Mouse (Mus musculus) adrenal gland, adult 8-10 months (tissue): ENCODE data around the gene Cntf. TPM values are rescaled to one million over a fixed set of nuclear protein-coding genes. Genes with fewer than 3 reads are reported as not detected.

Experiments used
- DNase-seq: peaks from one replicate; pipeline ENCODE4 v3.0.0; 2022
- total RNA-seq, 4 experiments: library from RNA; stranded (reverse); gene quantifications; 2 replicates each; pipeline ENCODE4 v1.2.4; 2022

The Cntf gene
- total RNA-seq = 1 to 10 TPM; 1.1 to 3.6 (median 2.3) TPM

DNA sequence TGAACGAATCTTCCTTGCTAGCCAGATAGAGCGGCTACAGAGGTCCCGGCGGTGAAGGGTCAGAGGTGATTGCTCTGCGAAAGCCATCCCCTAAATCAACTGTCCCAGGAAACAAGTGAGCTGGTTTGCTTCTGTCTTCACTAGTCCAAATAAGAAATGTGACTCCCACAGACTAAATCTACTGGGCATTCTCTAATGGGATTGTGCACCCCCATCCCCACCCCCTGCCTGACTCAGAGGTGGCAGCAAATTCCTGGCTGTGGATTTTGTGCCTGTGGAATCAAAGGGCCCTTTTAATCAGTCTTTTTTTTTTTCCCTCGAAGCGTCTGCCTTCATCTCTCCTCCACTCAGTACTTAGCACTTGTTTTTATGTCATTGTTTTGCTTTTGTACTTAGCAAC, at the start of gene Cntf:
Cntf (minus strand) TSS at position 325 of the 400 bp plus-strand sequence.
- DNase-seq = no peak

DNA sequence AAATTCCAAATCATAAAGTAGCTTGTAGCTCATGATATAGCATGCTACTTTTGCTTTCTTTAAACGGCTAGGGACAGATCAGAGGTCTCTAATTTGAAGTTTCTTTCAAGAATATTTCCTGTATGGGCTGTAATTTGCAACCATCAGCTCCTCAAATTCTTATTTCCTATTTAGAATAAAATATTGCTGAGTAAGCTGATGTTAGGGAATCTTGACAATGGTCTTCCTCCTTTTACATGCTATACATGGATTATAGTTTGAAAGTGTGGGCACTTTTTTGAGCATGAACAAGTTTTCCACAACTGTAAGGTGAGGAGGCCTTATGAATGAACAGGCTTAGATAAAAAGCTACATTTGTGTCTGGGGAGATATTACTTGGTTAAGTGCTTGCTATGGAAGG, 48.5 kb upstream of the Cntf start:
- DNase-seq = no peak

DNA sequence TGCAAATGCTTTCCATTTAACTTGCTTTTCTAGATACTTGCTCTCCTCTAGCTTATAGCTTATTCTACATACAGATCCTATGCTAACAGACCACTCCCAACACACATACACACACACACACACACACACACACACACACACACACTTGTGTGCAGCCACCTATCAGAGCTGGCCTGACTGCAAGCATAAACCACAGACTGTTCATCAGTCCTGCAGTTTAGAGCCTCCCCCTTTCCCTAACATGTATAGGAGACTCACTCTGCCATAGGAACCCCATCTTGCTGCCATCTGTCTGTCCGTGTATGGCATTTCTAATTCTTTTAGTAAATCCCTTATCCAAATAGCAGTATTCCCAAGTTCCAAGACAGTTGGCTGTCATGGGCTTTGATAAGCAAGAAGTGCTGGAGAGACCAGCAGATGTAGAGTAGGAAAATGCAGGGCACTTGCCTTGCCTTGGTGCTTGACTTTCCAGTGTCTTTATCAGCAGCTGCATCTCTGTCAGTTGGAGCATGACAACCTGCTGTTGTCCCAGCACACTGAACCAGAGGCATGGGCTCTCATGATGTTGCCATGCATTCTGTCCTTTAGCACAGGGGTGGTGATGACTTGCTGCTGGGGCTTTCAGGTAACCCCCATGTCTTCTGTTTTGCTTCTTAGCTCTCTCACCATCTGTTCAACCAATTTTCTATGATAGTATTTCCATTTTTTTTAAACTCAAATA, 47.4 kb upstream of the Cntf start:
- DNase-seq = no peak

DNA sequence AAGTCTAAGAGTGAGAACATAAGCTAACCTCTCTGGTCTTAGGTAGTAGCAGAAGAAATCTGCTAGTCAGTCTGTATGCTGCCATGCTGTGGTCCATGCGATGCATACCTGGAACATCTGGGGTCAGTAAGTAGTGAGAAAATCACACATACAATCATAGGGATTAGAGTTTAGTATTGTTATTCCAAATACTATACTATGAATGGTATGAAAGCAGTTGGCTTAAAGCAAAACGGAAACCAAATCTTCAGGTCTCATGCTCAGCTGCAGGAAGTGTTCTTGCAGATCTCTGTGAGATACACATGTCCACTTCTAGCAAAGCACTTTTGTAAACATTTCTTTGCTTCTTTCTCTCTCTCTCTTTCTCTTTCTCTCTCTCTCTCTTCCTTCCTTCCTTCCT, 40.8 kb upstream of the Cntf start:
- DNase-seq = no peak

DNA sequence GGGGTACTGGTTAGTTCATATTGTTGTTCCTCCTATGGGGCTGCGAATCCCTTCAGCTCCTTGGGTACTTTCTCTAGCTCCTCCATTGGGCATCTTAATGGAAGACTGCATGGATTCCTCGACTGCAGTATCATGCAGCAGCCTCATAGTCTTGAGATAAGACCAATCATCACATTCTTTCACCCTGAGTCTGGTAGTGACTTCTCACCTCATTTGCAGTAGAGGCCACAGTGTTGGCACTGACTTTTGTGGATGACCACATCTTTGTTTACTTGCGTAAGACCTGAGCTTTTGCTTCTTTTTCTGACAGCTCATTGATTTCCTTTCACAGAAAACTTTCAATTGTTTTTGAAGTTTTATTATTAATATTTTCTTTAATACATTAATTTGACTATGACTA, 40.3 kb upstream of the Cntf start:
- DNase-seq = no peak

DNA sequence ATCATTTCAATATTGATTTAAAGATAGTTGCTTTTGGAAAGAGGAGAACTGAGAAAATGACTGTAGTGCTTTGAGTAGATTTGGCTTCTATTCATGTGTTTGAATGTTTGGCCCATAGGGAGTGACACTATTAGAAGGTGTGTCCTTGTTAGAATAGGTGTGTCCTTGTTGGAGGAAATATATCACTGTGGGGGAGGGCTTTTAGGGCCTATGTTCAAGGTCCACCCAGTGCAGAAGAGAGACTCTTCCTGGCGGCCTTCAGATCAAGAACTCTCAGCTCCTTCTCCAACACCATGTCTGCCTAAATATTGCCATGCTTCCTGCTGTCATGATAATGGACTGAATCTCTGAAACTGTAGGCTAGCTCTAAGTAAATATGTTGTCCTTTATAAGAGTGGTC, 38.8 kb upstream of the Cntf start:
- DNase-seq = no peak

DNA sequence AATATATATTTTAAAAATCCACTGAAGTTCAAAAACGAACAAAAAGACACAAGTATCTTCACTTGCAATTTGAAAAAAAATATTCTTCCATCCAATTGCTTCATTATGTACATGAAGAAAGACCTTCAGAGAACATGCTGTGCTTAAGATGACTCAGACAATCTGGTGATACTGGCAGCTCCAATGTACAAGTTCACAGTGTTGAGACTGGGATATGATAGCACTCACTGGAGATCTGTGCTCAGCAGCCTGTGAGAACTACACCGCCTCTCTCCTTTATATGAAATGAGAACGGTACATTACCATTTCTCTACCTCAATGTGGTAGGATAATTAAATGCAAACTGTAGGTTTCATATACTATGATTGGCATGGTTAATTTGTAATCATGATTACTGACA, 37.4 kb upstream of the Cntf start:
- DNase-seq = no peak

DNA sequence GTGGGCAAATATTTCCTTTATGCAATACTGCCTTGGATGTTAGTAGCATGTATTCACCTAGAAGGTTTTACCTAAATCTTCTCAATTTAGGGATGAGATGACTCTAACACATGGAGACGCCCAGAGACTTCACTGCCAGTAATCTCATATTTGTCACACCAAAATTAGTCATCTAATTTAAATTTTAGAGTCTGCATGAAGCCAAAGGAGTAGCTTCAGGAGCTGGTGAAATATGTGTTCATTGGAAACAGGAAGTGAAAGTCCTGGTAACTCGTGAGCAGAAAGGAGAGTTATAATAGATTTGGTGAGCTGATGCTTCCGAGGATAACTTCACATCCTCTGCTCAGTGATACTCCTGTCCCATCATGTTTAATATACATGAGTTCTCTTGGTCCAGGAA, 35.6 kb upstream of the Cntf start:
- no peak for DNase-seq

DNA sequence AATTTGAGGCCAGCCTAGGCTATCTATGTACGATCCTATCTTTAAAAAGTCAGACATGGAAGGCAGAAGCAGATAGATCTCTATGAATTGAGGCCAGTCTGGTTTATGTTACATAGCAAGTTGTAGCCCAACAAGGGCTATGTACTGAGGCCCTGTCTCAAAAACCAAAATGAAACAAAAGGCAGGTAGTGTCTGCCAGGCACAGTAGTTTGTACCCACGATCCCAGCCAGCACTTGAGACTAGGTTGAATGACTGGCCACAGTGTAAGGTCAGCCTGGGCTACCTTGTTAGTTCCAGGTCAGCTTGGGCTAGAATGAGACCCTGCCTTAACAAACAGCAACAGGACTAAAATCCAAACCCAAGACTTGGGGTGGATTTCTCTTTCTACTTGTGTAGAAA, 35.2 kb upstream of the Cntf start:
- no peak for DNase-seq

DNA sequence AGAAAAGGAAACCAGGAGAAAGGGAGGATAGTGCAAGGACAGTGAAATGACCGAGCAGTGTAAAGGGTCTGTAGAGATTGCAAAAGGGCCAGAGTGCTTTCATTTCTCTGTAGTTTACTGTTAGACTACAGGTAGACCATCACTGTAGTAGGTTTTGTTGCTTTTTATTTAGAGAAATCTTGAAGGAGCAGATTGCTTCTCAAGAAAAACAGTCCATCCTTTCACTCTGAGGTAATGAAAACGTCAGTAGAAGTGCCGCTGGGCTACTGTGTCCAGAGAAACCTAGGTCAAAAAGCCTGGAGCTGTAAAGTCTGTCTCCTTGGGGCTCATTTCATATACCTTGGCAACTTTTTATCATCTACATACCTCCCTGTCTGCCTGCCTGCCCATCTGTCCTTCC, 33.6 kb upstream of the Cntf start:
- DNase-seq = no peak

DNA sequence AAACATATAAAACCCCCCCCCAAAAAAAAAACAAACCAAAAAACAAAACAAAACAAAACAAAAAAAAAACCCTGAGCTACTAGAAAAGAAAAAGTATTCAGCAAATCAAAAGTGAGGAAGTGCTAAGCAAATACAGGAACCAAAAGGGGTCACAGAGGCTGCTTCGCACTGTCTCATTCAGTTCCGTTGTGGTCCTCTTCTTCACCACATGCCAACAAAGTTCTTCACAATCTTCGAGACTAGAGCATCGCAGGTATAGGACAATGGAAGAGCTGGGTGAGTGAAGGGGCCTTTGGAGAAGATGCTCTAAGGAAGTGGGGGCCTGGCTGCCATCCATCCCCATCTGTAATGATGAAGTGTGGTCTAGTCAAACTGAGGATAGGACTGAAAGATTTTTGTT, 33.0 kb upstream of the Cntf start:
- no peak for DNase-seq

DNA sequence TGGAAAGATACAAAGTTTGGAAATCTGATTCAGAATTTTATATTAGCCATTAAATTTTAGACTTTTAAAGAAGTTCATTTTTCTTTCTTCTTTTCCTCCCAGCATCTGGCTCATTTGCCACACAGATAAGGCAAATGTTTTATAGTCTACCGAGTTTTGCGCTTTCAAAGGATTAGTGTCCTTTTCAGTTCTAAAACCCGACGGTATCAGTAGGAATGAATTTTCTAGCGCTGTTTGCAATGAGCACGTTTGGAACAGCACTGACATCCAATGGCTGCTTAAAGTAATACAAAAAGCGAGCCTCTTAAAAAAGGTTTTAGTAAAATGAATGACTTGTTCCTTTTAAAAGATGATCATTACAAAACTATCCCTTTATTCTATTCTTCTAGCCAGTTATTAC, 31.6 kb upstream of the Cntf start:
- no peak for DNase-seq

DNA sequence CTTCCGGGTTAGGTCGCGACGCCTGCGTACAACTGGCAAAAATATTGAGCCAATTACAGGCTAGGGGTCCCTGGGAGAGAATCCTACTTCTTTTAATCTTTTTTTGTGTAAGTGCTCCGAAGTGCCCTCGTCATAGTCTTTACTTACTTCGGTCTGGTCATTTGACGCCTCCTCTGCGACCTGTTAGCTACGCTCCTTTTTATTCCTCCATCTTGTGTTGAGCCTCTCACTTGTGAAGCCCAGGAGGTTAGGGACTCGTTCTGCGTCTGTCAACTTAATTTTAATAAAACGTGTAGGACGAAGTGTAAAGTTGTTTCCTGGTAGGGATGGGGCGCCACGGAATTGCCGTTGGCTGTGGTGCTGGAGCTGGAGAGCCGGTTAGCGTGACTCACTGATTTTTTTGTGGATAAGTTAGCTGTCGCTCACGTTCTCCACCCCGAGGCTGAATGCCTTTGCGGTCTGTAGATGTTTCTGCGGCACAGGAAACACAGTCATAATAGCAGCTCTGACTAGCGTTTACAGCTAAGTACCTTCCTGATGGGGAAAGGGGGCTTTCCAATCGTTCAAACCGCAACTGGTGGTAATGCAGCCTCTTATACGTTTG, 31.0 kb upstream of the Cntf start:
- DNase-seq = peak; percentile 62

DNA sequence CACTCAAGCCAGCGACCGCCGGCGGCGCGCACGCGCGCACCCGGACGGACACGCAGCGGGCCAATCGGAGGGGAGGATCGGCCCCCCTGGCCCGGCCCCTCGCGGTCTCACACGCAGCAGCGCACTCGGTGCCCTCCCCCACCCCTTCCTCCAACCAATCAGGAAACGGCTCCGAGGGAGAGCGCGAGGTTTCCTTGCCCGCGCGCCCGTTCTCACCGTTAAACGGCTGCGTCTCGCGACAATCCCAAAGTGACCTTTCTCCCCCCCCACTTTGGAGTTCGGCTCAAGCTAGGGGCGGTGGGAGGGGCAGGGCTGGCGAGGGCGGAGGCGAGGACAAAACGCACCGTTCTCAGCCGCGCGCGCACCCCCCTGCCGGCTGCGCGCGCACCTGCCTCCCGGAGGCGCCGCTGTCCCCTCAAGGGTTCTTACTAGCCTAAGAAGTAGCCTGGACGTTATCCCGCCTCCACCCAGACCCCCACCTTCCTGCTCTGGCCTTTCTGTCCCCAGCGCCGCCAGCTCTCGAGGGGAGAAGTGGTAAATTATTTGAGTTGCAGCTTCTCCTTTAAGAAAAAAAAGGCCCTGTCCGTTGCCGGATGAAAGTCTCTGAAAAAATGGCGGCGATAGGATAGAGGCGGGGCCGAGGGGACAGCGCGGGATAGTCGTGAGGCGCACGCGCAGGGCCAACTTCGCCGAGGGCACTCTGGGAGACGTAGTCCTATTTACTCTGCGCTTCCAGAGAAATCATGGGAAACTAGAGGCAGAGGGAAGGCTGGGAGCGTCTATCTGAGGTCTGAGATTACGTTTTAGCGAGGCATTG, 30.3 kb upstream of the Cntf start, which contains the start of the genes Zfp91 and Lpxn:
Zfp91 (minus strand) TSS at position 616 of the 817 bp plus-strand sequence.
Lpxn (plus strand) TSS at position 683 of the 817 bp plus-strand sequence.
- DNase-seq = peak; percentile 97

DNA sequence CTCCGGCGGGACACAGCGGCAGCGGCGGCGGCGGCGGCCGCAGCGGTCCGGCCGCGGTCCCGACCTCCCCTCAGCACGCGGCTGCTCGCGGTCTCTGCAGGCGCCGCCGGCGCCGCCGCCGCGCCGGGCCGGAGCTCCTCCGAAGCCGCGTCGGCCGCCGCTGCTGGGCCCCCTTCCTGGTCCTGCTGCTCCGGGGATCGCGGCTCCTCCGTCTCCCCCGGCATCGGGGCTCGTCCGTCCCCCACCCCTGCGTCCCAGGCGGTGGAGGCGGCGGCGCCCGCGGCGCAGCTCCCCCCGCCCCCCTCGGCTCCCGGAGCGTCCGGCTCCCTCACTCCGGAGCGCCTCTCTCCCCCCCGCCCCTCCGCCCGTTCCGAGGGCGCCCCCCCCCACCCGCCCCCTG, 29.7 kb upstream of the Cntf start:
- no peak for DNase-seq

DNA sequence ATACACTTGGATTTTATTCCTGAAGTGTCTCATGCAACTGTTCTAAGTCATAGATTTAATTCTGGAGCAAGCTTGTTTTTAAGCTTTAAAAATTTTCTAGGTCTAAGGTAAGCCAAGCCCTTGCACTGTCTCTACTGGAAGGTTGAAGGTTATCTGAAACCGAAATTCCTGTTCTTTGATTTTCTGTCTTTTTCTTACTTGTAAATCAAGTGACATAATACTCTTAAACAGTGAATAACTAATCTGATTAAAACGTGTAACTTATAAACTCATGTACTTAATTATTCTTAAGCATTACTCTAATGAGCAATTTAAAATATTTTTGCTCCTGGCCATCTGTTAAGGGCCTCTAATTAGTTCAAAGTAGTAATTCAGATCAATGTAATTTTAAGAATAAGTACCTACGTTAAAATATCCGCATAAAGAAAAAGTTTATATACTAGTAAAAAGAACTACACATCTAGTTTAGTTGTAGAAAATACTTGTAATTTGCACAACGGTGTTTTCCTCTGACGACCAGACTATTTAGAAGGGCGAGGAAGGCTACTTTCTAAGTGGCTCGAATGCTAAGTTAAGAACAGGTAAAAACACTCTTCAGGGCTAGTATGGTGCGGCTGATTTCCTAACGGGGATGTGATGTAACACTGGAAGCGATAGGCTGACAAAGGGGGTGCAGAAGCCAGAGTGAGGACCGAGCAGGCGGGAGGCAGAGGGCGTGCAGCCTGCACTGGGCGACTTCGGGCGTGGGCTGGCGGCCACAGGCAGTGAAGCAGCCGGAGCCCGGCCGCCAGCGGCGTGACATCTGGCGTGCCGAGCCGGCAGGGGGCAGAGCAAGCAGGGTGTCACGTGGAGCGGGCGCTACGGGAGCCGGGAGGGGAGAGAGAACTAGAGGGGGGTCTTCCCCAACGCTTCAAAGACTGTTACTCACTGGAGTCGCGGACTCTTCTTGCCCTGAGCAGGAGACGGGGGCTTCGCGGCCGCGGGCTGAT, 28.9 kb upstream of the Cntf start:
- DNase-seq = peak; percentile 93

DNA sequence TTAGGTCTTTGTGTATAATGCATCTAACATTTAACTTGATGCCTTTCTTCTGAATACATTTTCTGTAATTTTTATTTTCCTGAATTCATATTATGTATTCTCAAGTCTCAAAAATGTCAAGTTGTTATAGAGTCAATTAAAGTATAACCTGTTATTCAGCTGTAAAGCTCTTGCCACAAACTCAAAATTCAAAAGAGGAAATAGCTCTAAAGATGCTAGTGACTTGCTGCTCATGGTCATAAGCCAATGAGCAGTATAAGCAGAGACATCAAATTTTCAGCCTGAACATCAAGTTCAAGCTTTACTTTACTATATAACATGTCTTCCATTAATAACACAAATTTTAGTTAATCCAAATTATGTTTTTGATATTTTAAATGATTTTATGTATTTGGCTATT, 26.9 kb upstream of the Cntf start:
- DNase-seq = no peak

DNA sequence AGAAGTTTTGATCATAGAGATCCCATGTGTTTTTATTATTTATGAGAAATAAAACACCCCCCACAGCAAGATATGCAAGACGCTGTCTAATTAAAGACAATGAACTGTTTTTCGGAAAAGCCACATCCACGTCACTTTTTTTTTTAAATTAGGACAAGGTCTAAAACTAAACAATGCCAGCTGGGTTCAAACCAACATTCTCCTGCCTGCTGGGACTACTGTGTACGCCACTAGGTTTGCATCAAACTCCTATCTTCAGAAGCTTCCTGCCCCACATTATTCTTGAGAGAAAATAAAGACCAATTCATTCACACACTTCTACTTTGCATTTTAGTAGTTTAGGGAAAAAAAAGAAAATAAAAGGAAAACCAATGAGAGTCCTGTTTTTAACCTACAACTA, 22.3 kb upstream of the Cntf start:
- no peak for DNase-seq

DNA sequence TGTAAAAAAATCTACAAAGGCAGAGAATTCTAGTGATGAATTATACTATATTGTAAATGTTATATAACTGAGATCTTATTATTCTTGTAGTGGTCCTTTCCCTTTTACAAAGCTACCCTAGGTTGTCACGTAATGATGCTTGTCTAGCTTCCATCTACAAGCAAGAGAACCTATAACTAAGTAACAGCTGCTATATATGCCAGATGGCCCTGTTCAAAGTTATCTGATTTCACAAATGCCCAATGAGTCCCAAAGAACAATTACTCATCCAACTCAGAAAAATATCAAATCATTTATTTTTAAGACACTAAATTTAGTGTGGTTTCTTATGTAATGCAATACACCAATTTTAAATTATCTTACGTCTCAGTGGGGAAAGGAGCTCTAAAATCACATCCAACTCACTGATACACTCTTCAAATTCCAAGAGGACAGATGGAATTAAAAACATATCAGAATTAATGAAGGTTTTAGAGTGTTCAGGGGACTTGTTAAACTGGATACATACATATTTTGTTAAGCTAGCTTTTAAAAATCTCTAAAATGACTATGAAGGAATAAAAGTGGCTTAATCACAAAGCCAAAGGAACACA, 21.5 kb upstream of the Cntf start:
- no peak for DNase-seq

DNA sequence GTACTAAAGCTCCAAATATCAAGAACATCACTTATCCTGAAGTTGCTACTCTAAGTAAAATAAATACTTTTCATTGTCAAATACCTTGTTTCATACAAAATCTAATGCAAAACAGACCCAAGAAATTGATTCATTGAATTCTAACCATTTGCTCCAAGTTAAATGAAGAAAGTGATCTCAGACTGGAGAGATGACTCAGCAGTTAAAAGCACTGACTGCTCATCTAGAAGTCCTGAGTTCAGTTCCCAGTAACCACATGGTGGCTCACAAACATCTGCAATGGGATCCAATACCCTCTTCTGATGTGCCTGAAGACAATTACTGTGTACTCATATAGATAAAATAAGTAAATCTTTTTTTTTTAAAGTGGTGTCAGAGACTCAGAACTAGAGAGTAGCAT, 15.0 kb upstream of the Cntf start:
- no peak for DNase-seq

DNA sequence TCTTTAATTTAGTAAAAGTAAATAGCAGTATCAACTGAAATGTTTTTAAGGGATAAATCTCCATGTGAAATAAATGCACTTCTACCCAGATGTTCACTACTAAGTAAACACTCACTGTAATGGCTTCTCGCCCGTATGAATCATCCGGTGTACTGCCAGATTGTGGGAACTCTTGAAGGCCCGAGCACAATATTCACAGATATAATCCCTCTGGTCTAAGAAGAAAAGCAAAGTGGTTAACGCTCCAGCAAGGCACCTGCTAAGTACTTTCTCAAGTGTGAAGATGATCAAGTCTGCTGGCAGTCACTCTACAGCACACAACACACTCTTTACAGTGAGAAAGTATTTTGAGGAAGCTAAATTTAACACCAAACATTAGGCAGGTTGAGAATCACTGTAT, 5.5 kb upstream of the Cntf start:
- DNase-seq = no peak
